9 mouse cellular contexts compared by ENCODE assay signal in the genomic region with DNA sequence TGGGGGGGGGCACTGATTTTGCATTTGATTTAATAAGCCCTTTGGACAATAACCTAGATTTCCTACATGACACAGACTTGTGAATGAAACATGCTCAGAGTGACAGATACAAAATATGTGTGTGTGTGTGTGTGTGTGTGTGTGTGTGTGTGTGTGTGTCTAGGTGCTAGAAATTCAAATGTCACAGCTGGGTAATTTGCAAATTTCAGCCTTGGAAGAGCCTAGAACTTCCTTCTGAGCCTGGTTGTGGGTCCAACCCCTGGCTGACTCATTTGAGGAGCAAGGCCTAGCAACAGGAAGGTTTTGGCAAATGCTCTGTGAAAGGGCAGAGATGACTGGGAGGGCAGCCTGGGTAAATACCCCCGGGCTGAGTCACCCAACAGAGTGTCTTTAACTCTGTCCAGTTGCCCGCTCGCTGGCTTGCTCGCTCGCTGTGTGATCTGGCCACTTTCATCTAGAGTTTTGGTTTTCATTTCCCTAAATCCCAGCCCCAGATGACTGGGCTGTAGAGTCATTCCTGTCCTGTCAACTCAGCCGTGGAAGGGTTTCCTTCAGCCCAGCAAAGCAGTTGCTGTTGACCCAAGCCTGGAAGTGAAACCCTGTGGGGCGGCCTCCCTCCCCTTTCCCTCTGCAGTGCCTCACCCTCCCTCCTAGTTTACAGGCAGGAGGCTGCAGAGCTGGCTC. TPM values are rescaled to one million over a fixed set of nuclear protein-coding genes. Genes with fewer than 3 reads are reported as not detected.
DNase-seq lines count a peak whose midpoint lies in the region; ATAC-seq lines count a peak whose summit lies in the region.
"Had no signal": no experiment of that assay in that cellular context is flagged by ENCODE, and none has a peak within 500 bp of the region (broad histone marks: within the 10 kb centered on the region; RNA-seq: fewer than 3 reads in every experiment).

No protein-coding gene starts in this region.

- H3K9ac ChIP-seq in limb, embryonic 15.5 days, result no peak overlapping the region
- H3K9ac ChIP-seq: liver, embryonic 14.5 days had no signal

- peak; percentile 91 for DNase-seq in 416B (ENCODE audit: low read depth)
- DNase-seq in heart, adult 8-10 months (ENCODE audit: low spot score), result peak; percentile 52
- peak; percentile 77 for DNase-seq in urinary bladder, postnatal 14 days (ENCODE audit: low spot score)
- no peak for DNase-seq in left cerebral cortex, adult 8-10 months (ENCODE audit: low spot score in 2 of 2)
- DNase-seq in embryo, embryonic 10 days (ENCODE audit: low spot score), result no peak

- peak; percentile 14 for ATAC-seq in activated CD4-positive, CD25-positive, alpha-beta regulatory T cell, adult 4 months
- ATAC-seq in limb, embryonic 15.5 days (ENCODE audit: insufficient number of reproducible peaks, low FRiP score, low TSS enrichment, low read depth), result no peak
- ATAC-seq in inflammation-experienced regulatory T-cells, adult 6 months, result no peak

- H3K4me1 ChIP-seq in limb, embryonic 15.5 days, result peaks cover 6% of the 10 kb centered on the region; the same call in 1 of the 2 replicates

- no peaks in the 10 kb centered on the region for H3K27me3 ChIP-seq in limb, embryonic 15.5 days

- no peak overlapping the region for H3K4me2 ChIP-seq in limb, embryonic 15.5 days

- WGBS in limb, embryonic 15.5 days, result 75% methylated on average over 7 of the region's 7 CpGs

- peaks cover 3% of the 10 kb centered on the region; the same call in 1 of the 2 replicates for H3K9me3 ChIP-seq in limb, embryonic 15.5 days

- H3K27ac ChIP-seq in limb, embryonic 15.5 days, result peak overlapping the region; percentile 50; the same call in 1 of the 2 replicates
- H3K27ac ChIP-seq: liver, embryonic 14.5 days had no signal

- no peaks in the 10 kb centered on the region for H3K36me3 ChIP-seq in limb, embryonic 15.5 days

- no peak overlapping the region for H3K4me3 ChIP-seq in limb, embryonic 15.5 days

RNA-seq across cellular contexts. Expression of a gene that starts 38.5 kb away (rescaled TPM):
- polyA plus RNA-seq in activated CD4-positive, CD25-positive, alpha-beta regulatory T cell, adult 4 months (2017; shearing (Covaris generic)), result 100 to 1,000 TPM; 137 to 138 TPM
- total RNA-seq in heart, adult 8-10 months (2022), result 1 to 10 TPM; 6.1 to 8.4 (median 6.3) TPM
- polyA plus RNA-seq in limb, embryonic 15.5 days (2015; fragmentation: Nextera tagmentation; extraction: Ambion mirVana), result 18.4 and 20.5 TPM in 2 replicates
- 10 to 100 TPM; 49.5 to 55.4 (median 52.4) TPM for total RNA-seq in left cerebral cortex, adult 8-10 months (2022)
- polyA plus RNA-seq in inflammation-experienced regulatory T-cells, adult 6 months (2017; shearing (Covaris generic)), result 100 to 1,000 TPM; 115 to 147 (median 144) TPM

RNA-seq across cellular contexts. Expression of a gene that starts 42.6 kb away (rescaled TPM):
- 10 to 100 TPM; 11.5 to 12.3 TPM for polyA plus RNA-seq in activated CD4-positive, CD25-positive, alpha-beta regulatory T cell, adult 4 months (2017; shearing (Covaris generic))
- total RNA-seq in heart, adult 8-10 months (2022), result 100 to 1,000 TPM in 1 of 4 experiments, 10 to 100 TPM in 3; 75.9 to 101 (median 94.1) TPM
- polyA plus RNA-seq in limb, embryonic 15.5 days (2015; fragmentation: Nextera tagmentation; extraction: Ambion mirVana), result 58.3 and 68.8 TPM in 2 replicates
- 100 to 1,000 TPM; 114 to 150 (median 121) TPM for total RNA-seq in left cerebral cortex, adult 8-10 months (2022)
- polyA plus RNA-seq in inflammation-experienced regulatory T-cells, adult 6 months (2017; shearing (Covaris generic)), result 10 to 100 TPM in 2 of 3 experiments, 1 to 10 TPM in 1; 8.8 to 14.4 (median 11.7) TPM

Comparison
In these comparisons a context has a peak if more than half of its experiments do, and no peak if none do; other contexts are left out.
1. DNase-seq: peak in 416B (single experiment), heart, adult 8-10 months (single experiment) and urinary bladder, postnatal 14 days (single experiment); none in left cerebral cortex, adult 8-10 months (0 of 2) and embryo, embryonic 10 days (single experiment).